Mouse (Mus musculus): ENCODE measurements at regions not wholly inside any gene's neighbourhood (a gene's known extent, or its start where the extent isn't known, plus 50 kb on each side); places are given as distances from the start of the nearest gene placed in this dataset.

DNA sequence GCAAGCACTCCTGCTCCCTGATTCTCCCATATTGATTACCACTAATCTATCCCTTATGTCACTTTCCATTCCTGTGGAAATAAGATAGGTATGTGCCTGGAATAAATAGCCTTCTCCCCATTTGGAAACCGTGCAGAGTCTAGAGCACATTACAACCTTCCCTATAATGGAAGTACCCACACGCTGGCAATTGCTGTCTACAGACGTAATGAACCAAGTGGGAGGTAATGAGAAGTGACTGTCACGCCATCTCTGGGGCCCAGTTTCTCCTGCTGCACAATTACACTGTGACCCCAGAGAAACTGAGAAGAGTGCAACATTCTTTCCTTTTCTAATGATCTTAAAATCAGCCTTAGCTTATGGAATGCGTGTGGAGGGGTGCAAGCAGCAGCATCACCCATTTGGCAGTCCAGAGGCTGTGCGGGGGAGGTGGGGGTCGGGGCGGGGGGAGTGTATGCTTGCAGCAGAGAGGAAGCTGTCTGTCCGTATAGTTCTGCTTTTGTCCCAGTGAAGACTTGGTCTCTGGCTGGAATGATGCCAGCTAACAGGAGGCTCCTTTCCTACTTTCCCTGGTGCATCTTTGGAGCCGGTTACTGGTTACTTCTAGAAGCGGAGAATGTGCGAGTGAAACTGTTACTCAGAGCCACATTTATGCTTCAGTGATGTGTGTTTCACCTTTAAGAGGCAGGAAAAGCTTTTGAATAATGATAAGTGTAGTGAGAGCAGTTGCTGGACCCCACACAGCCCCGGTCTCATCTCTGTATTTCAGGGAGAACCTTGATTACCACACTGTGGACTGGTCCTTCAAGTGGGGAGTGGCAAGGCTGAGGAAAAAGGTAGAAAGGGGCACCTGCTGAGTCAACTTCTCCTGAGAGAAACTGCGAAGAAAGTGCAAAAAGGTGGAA lies 209.3 kb upstream of the Tet2 start:
- peak; percentile 16 for ATAC-seq
- H3K4me3 ChIP-seq (replicated peaks; ENCODE audit: low read length), result peak overlapping the region; percentile 6

GRCm38 (mm10) chr3:133754911-133755259 lies 209.9 kb upstream of the Tet2 start:
- Histone ChIP-seq H3K9ac (replicated peaks; ENCODE audit: low read depth, low read length) (no peak overlapping the region), H3K36me3 (ENCODE audit: control insufficient read depth, insufficient read depth) (no peaks in the 10 kb centered on the region), H3K4me1 (replicated peaks; ENCODE audit: control insufficient read depth, insufficient read depth, low read length) (peaks cover 27% of the 10 kb centered on the region), H3K27ac (ENCODE audit: low read length) (no peak overlapping the region), H3K9me3 (ENCODE audit: control insufficient read depth, low read length) (no peaks in the 10 kb centered on the region), H3K4me2 (ENCODE audit: low read length) (peak overlapping the region; percentile 16), H3K4me3 (replicated peaks; ENCODE audit: low read length) (no peak overlapping the region; the same call in 1 of the 2 replicates), H3K27me3 (replicated peaks; ENCODE audit: control insufficient read depth, insufficient read depth, low read length) (no peaks in the 10 kb centered on the region)
- peak; percentile 85 for ATAC-seq
- WGBS, result 0% methylated on average over 3 of the region's 3 CpGs

More for the DNA sequence above, 209.3 kb upstream of the Tet2 start:
- H3K27ac ChIP-seq (ENCODE audit: low read length), result no peak overlapping the region
- H3K4me2 ChIP-seq (ENCODE audit: low read length), result peak overlapping the region; percentile 16
- no peak overlapping the region for H3K9ac ChIP-seq (replicated peaks; ENCODE audit: low read depth, low read length)
- H3K4me1 ChIP-seq (replicated peaks; ENCODE audit: control insufficient read depth, insufficient read depth, low read length), result peaks cover 27% of the 10 kb centered on the region
- no peaks in the 10 kb centered on the region for H3K9me3 ChIP-seq (ENCODE audit: control insufficient read depth, low read length)
- H3K27me3 ChIP-seq (replicated peaks; ENCODE audit: control insufficient read depth, insufficient read depth, low read length), result no peaks in the 10 kb centered on the region
- 9% methylated on average over 14 of the region's 14 CpGs for WGBS
- H3K36me3 ChIP-seq (ENCODE audit: control insufficient read depth, insufficient read depth), result no peaks in the 10 kb centered on the region

- H3K36me3 ChIP-seq (ENCODE audit: control insufficient read depth, insufficient read depth), result no peaks in the 10 kb centered on the region
- 47% methylated on average over 12 of the region's 12 CpGs for WGBS
- H3K9ac ChIP-seq (replicated peaks; ENCODE audit: low read depth, low read length), result no peak overlapping the region
- H3K4me3 ChIP-seq (replicated peaks; ENCODE audit: low read length), result no peak overlapping the region
- peaks cover 23% of the 10 kb centered on the region for H3K4me1 ChIP-seq (replicated peaks; ENCODE audit: control insufficient read depth, insufficient read depth, low read length)
- H3K9me3 ChIP-seq (ENCODE audit: control insufficient read depth, low read length), result no peaks in the 10 kb centered on the region
- no peak overlapping the region for H3K4me2 ChIP-seq (ENCODE audit: low read length)
- H3K27ac ChIP-seq (ENCODE audit: low read length), result no peak overlapping the region
- H3K27me3 ChIP-seq (replicated peaks; ENCODE audit: control insufficient read depth, insufficient read depth, low read length), result no peaks in the 10 kb centered on the region
- ATAC-seq, result peak; percentile 85
Observed at GRCm38 (mm10) chr3:133757756-133758420, 212.9 kb upstream of the Tet2 start.

DNA sequence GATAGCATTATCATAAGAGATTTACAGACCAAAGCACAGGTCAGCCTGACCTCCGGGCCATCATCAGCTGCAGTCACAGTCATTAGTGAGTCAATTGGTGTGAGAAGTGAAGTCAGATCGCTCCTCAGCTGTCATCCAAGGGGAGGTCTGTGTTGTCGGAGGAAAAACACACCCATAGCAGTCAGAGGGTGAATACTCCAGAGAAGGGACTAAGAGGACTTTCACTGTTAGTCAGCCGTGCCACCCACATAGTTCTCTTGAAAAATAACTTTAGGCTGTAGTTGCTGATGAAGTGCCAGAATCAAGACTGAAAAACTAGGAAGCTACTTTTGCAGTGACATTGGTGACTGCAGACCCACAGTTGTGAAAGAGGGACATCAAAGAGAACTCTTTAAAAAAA lies 213.5 kb upstream of the Tet2 start:
- H3K4me3 ChIP-seq (replicated peaks; ENCODE audit: low read length), result no peak overlapping the region
- H3K4me2 ChIP-seq (ENCODE audit: low read length), result no peak overlapping the region
- no peak overlapping the region for H3K9ac ChIP-seq (replicated peaks; ENCODE audit: low read depth, low read length)
- H3K27me3 ChIP-seq (replicated peaks; ENCODE audit: control insufficient read depth, insufficient read depth, low read length), result no peaks in the 10 kb centered on the region
- H3K4me1 ChIP-seq (replicated peaks; ENCODE audit: control insufficient read depth, insufficient read depth, low read length), result peaks cover 23% of the 10 kb centered on the region
- no peaks in the 10 kb centered on the region for H3K9me3 ChIP-seq (ENCODE audit: control insufficient read depth, low read length)
- no peak overlapping the region for H3K27ac ChIP-seq (ENCODE audit: low read length)
- 40% methylated on average over 4 of the region's 4 CpGs for WGBS
- no peaks in the 10 kb centered on the region for H3K36me3 ChIP-seq (ENCODE audit: control insufficient read depth, insufficient read depth)
- peak; percentile 8; the same call in 1 of the 2 replicates for ATAC-seq

DNA sequence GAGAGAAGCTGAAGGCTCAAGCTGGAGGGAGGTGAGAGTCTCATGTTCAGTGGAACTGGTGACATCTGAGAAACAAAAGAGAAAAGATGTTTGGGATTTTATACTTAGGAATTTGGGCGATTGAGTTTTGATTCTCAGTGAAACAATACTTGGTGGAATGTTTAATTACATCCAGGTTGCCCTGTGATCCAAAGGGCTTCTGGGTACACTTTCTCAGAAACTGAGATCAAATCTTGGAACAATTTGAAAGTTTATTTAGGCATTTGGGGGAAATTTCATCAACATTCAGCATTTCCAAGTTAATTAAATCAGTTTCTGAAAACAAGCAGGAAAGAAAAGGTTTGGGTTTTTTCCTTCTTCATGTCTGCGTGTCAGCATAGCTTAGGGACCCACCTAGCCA lies 214.7 kb upstream of the Tet2 start:
- WGBS, result 72% methylated on average over 2 of the region's 2 CpGs
- no peaks in the 10 kb centered on the region for H3K27me3 ChIP-seq (replicated peaks; ENCODE audit: control insufficient read depth, insufficient read depth, low read length)
- no peaks in the 10 kb centered on the region for H3K36me3 ChIP-seq (ENCODE audit: control insufficient read depth, insufficient read depth)
- no peaks in the 10 kb centered on the region for H3K9me3 ChIP-seq (ENCODE audit: control insufficient read depth, low read length)
- H3K4me1 ChIP-seq (replicated peaks; ENCODE audit: control insufficient read depth, insufficient read depth, low read length), result peaks cover 15% of the 10 kb centered on the region
- no peak overlapping the region for H3K9ac ChIP-seq (replicated peaks; ENCODE audit: low read depth, low read length)
- H3K4me2 ChIP-seq (ENCODE audit: low read length), result no peak overlapping the region
- H3K27ac ChIP-seq (ENCODE audit: low read length), result no peak overlapping the region
- no peak for ATAC-seq
- H3K4me3 ChIP-seq (replicated peaks; ENCODE audit: low read length), result no peak overlapping the region

DNA sequence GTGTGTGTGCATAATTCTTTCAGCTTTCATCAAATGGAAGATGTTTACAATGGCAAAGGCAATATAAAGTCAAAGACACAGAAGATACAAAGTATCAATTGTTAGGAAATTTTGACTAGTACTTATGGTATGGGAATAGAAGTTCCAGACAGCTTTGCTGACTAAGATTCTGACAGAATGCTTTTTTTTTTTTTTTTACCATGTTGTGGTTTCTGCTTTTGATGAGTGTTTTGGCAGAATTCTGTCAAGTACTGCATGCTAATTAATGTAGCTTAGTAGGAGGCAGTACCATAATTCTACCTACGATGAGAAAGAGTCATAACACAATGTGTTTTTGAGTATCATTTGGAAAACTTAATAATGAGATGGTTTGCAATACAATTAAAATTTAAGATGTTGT lies 215.3 kb upstream of the Tet2 start:
- no peaks in the 10 kb centered on the region for H3K27me3 ChIP-seq (replicated peaks; ENCODE audit: control insufficient read depth, insufficient read depth, low read length)
- WGBS, result 59% methylated on average over 1 of the region's 1 CpGs

DNA sequence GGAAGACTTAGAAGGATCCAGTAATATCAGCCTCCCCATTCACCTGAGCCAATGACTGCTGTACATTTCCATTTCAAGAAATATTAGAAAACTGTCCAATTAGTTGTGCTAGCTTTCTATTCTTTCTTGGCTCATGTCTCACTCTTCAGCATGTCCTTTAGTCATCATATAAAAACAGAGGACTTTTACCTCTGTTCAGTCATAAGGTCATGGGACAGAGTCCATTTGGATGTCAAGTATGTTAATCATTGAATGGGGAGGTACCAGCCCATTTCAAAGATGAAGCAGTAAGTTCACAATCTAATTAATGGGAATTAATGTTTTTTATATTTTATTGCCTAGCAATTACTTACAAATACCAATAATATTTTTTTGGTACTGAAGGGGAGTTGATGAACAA lies 218.8 kb upstream of the Tet2 start:
- H3K9ac ChIP-seq (replicated peaks; ENCODE audit: low read depth, low read length), result no peak overlapping the region
- H3K27me3 ChIP-seq (replicated peaks; ENCODE audit: control insufficient read depth, insufficient read depth, low read length), result no peaks in the 10 kb centered on the region
- H3K36me3 ChIP-seq (ENCODE audit: control insufficient read depth, insufficient read depth), result no peaks in the 10 kb centered on the region
- H3K4me2 ChIP-seq (ENCODE audit: low read length), result no peak overlapping the region
- ATAC-seq, result no peak
- H3K27ac ChIP-seq (ENCODE audit: low read length), result no peak overlapping the region
- no peaks in the 10 kb centered on the region for H3K4me1 ChIP-seq (replicated peaks; ENCODE audit: control insufficient read depth, insufficient read depth, low read length)
- no peak overlapping the region for H3K4me3 ChIP-seq (replicated peaks; ENCODE audit: low read length)
- H3K9me3 ChIP-seq (ENCODE audit: control insufficient read depth, low read length), result no peaks in the 10 kb centered on the region

More for the DNA sequence above, 215.3 kb upstream of the Tet2 start:
- no peak overlapping the region for H3K4me2 ChIP-seq (ENCODE audit: low read length)
- no peak overlapping the region for H3K9ac ChIP-seq (replicated peaks; ENCODE audit: low read depth, low read length)
- H3K4me1 ChIP-seq (replicated peaks; ENCODE audit: control insufficient read depth, insufficient read depth, low read length), result peaks cover 9% of the 10 kb centered on the region
- no peaks in the 10 kb centered on the region for H3K36me3 ChIP-seq (ENCODE audit: control insufficient read depth, insufficient read depth)
- no peak overlapping the region for H3K27ac ChIP-seq (ENCODE audit: low read length)
- no peak overlapping the region for H3K4me3 ChIP-seq (replicated peaks; ENCODE audit: low read length)
- no peaks in the 10 kb centered on the region for H3K9me3 ChIP-seq (ENCODE audit: control insufficient read depth, low read length)
- ATAC-seq, result no peak

- Histone ChIP-seq H3K27ac (ENCODE audit: low read length) (no peak overlapping the region), H3K9ac (replicated peaks; ENCODE audit: low read depth, low read length) (no peak overlapping the region), H3K4me2 (ENCODE audit: low read length) (no peak overlapping the region), H3K36me3 (ENCODE audit: control insufficient read depth, insufficient read depth) (no peaks in the 10 kb centered on the region), H3K9me3 (ENCODE audit: control insufficient read depth, low read length) (no peaks in the 10 kb centered on the region), H3K4me1 (replicated peaks; ENCODE audit: control insufficient read depth, insufficient read depth, low read length) (no peaks in the 10 kb centered on the region), H3K27me3 (replicated peaks; ENCODE audit: control insufficient read depth, insufficient read depth, low read length) (no peaks in the 10 kb centered on the region), H3K4me3 (replicated peaks; ENCODE audit: low read length) (no peak overlapping the region)
- WGBS, result 70% methylated on average over 2 of the region's 2 CpGs
- ATAC-seq, result no peak
Observed at GRCm38 (mm10) chr3:133773490-133773889, 228.6 kb upstream of the Tet2 start.

- H3K36me3 ChIP-seq (ENCODE audit: control insufficient read depth, insufficient read depth), result no peaks in the 10 kb centered on the region
- no peaks in the 10 kb centered on the region for H3K9me3 ChIP-seq (ENCODE audit: control insufficient read depth, low read length)
- WGBS, result 68% methylated on average over 3 of the region's 3 CpGs
- ATAC-seq, result no peak
- H3K4me1 ChIP-seq (replicated peaks; ENCODE audit: control insufficient read depth, insufficient read depth, low read length), result no peaks in the 10 kb centered on the region
- no peak overlapping the region for H3K4me2 ChIP-seq (ENCODE audit: low read length)
- H3K27ac ChIP-seq (ENCODE audit: low read length), result no peak overlapping the region
- no peak overlapping the region for H3K4me3 ChIP-seq (replicated peaks; ENCODE audit: low read length)
- no peaks in the 10 kb centered on the region for H3K27me3 ChIP-seq (replicated peaks; ENCODE audit: control insufficient read depth, insufficient read depth, low read length)
- H3K9ac ChIP-seq (replicated peaks; ENCODE audit: low read depth, low read length), result no peak overlapping the region
Observed at GRCm38 (mm10) chr3:133774229-133774628, 229.3 kb upstream of the Tet2 start.

Measured in forebrain, embryonic 16.5 days (tissue).